Mouse (Mus musculus) liver, adult 2 months (tissue): ENCODE data around the gene Kcnq1. TPM values are rescaled to one million over a fixed set of nuclear protein-coding genes. Genes with fewer than 3 reads are reported as not detected.

Experiments
- DNase-seq: peaks from one replicate; pipeline ENCODE4 v3.0.0-alpha.2; 2011; ENCODE audit warnings: low read depth, low spot score; ENCODE audit errors: extremely low read depth
- H3K27ac ChIP-seq: fragments of 200-500 bp; replicated peaks from 2 replicates; pipeline ENCODE4 v1.5.1; 2012; ENCODE audit warnings: low read depth, mild to moderate bottlenecking, control low read depth, inconsistent platforms, low read length; ENCODE audit not compliant: insufficient read depth
- H3K27me3 ChIP-seq: fragments of 200-500 bp; 2 replicates; pipeline ENCODE4 v1.6.1; 2012; ENCODE audit warnings: mild to moderate bottlenecking, moderate library complexity, low read length, inconsistent platforms; ENCODE audit not compliant: control insufficient read depth, insufficient read depth
- H3K36me3 ChIP-seq: fragments of 200-500 bp; 2 replicates; pipeline ENCODE4 v1.6.1; 2012; ENCODE audit warnings: low read length, inconsistent platforms; ENCODE audit not compliant: control insufficient read depth, insufficient read depth
- H3K4me1 ChIP-seq: fragments of 200-500 bp; 2 replicates; pipeline ENCODE4 v1.6.1; 2011; ENCODE audit warnings: low read length; ENCODE audit not compliant: control insufficient read depth, insufficient read depth
- H3K4me3 ChIP-seq: fragments of 200-500 bp; 2 replicates; pipeline ENCODE4 v1.5.1; 2011; ENCODE audit warnings: low read depth, mild to moderate bottlenecking, control low read depth, low read length, moderate library complexity; ENCODE audit not compliant: insufficient read depth
- H3K79me2 ChIP-seq: fragments of 200-500 bp; 2 replicates; pipeline ENCODE4 v1.6.1; 2012; ENCODE audit warnings: inconsistent platforms, mild to moderate bottlenecking, low read length, moderate library complexity; ENCODE audit not compliant: control insufficient read depth, insufficient read depth
- H3K9ac ChIP-seq: fragments of 200-500 bp; 2 replicates; pipeline ENCODE4 v1.6.1; 2012; ENCODE audit warnings: low read depth, mild to moderate bottlenecking, control low read depth, inconsistent platforms, low read length
- CTCF ChIP-seq: fragments of 200-500 bp; IDR thresholded peaks from 2 replicates; pipeline ENCODE4 v1.5.1; 2011; ENCODE audit warnings: low read depth, low read length, control low read depth
- POLR2A ChIP-seq: fragments of 200-500 bp; IDR thresholded peaks from 2 replicates; pipeline ENCODE4 v1.6.1; 2011; ENCODE audit warnings: low read length, control low read depth; ENCODE audit not compliant: insufficient read depth; ENCODE audit errors: extremely low read depth
- whole genome bisulfite sequencing: fragments of 180-500 bp; shearing (Covaris S2); methylation state at CpG from one replicate; pipeline ENCODE4 v1.1.7; 2018; 5-methylcytosine and 5-hydroxymethylcytosine counted together
- polyA plus RNA-seq: library from polyadenylated mRNA; depleted of rRNA; stranded (reverse); fragments of >200 nt; gene quantifications from 2 replicates; pipeline ENCODE4 v1.2.3, GENCODE M21; 2012
- total RNA-seq: library from RNA; depleted of rRNA; stranded (reverse); fragments of >200 nt; gene quantifications from 2 replicates; pipeline ENCODE4 v1.2.3, GENCODE M21; 2014

The Kcnq1 gene
- total and polyA plus RNA-seq, 2 experiments, result 1.3 to 2.5 TPM

GRCm38 (mm10) chr7:143367366-143368266 is 261.5 kb downstream of the Kcnq1 start:
- H3K27ac ChIP-seq, result no peak overlapping the region
- peaks cover 6% of the 10 kb centered on the region for H3K4me1 ChIP-seq
- no peak overlapping the region for H3K9ac ChIP-seq
- peak overlapping the region; percentile 31 for H3K4me3 ChIP-seq
- TF ChIP-seq CTCF, result no peak
- no peak for TF ChIP-seq POLR2A
- no peaks in the 10 kb centered on the region for H3K79me2 ChIP-seq
- no peaks in the 10 kb centered on the region for H3K27me3 ChIP-seq
- WGBS, result 28% methylated on average over 20 of the region's 20 CpGs
- peak; percentile 48 for DNase-seq
- H3K36me3 ChIP-seq, result no peaks in the 10 kb centered on the region

GRCm38 (mm10) chr7:143368267-143368643 is 262.1 kb downstream of the Kcnq1 start:
- WGBS, result 70% methylated on average over 7 of the region's 7 CpGs
- TF ChIP-seq POLR2A (no peak), CTCF (no peak)
- Histone ChIP-seq H3K4me3 (no peak overlapping the region), H3K9ac (no peak overlapping the region), H3K79me2 (no peaks in the 10 kb centered on the region), H3K27me3 (no peaks in the 10 kb centered on the region), H3K4me1 (peaks cover 6% of the 10 kb centered on the region), H3K27ac (no peak overlapping the region), H3K36me3 (no peaks in the 10 kb centered on the region)
- DNase-seq, result peak; percentile 17

GRCm38 (mm10) chr7:143371336-143371735 is 265.2 kb downstream of the Kcnq1 start:
- H3K27ac ChIP-seq, result no peak overlapping the region
- TF ChIP-seq CTCF (no peak), POLR2A (no peak)
- H3K27me3 ChIP-seq, result no peaks in the 10 kb centered on the region
- H3K36me3 ChIP-seq, result no peaks in the 10 kb centered on the region
- H3K4me3 ChIP-seq, result no peak overlapping the region
- no peak for DNase-seq
- H3K4me1 ChIP-seq, result peaks cover 2% of the 10 kb centered on the region; the same call in 1 of the 2 replicates
- no peak overlapping the region for H3K9ac ChIP-seq
- no peaks in the 10 kb centered on the region for H3K79me2 ChIP-seq
- WGBS, result 84% methylated on average over 2 of the region's 2 CpGs

- WGBS, result 82% methylated on average over 3 of the region's 3 CpGs
- Histone ChIP-seq H3K4me3 (no peak overlapping the region), H3K27ac (no peak overlapping the region), H3K27me3 (no peaks in the 10 kb centered on the region), H3K4me1 (no peaks in the 10 kb centered on the region), H3K36me3 (no peaks in the 10 kb centered on the region), H3K79me2 (no peaks in the 10 kb centered on the region), H3K9ac (no peak overlapping the region)
- TF ChIP-seq CTCF (no peak), POLR2A (no peak)
- no peak for DNase-seq
Observed at GRCm38 (mm10) chr7:143373265-143373664, 267.1 kb downstream of the Kcnq1 start.

- Histone ChIP-seq H3K36me3 (no peaks in the 10 kb centered on the region), H3K27ac (no peak overlapping the region), H3K4me1 (no peaks in the 10 kb centered on the region), H3K4me3 (no peak overlapping the region), H3K27me3 (no peaks in the 10 kb centered on the region), H3K79me2 (no peaks in the 10 kb centered on the region), H3K9ac (no peak overlapping the region)
- 93% methylated on average over 16 of the region's 16 CpGs for WGBS
- TF ChIP-seq CTCF (no peak), POLR2A (no peak)
- DNase-seq, result no peak
Observed at GRCm38 (mm10) chr7:143375945-143376344, 269.8 kb downstream of the Kcnq1 start.
